Mouse (Mus musculus) hindbrain, embryonic 10.5 days (tissue): ENCODE data around the gene Cetn4. TPM values are rescaled to one million over a fixed set of nuclear protein-coding genes. Genes with fewer than 3 reads are reported as not detected.

ENCODE experiments used
- DNase-seq: peaks from one replicate; pipeline ENCODE4 v3.0.0-alpha.2; 2017; ENCODE audit warnings: low spot score
- H3K27ac ChIP-seq: fragments of 300-500 bp; sonication (generic); 2 replicates; pipeline ENCODE4 v1.5.1; 2016; ENCODE audit warnings: mild to moderate bottlenecking, moderate library complexity
- H3K27me3 ChIP-seq: fragments of 300-500 bp; sonication (generic); 2 replicates; pipeline ENCODE4 v1.6.1; 2016; ENCODE audit warnings: mild to moderate bottlenecking; ENCODE audit not compliant: poor library complexity, insufficient read depth, severe bottlenecking
- H3K36me3 ChIP-seq: fragments of 300-500 bp; sonication (generic); 2 replicates; pipeline ENCODE4 v1.6.1; 2016; ENCODE audit warnings: mild to moderate bottlenecking, moderate library complexity
- H3K4me1 ChIP-seq: fragments of 300-500 bp; sonication (generic); replicated peaks from 2 replicates; pipeline ENCODE4 v1.6.1; 2016; ENCODE audit warnings: mild to moderate bottlenecking
- H3K4me3 ChIP-seq: fragments of 300-500 bp; sonication (generic); 2 replicates; pipeline ENCODE4 v1.5.1; 2016; ENCODE audit warnings: mild to moderate bottlenecking, moderate library complexity
- H3K9me3 ChIP-seq: fragments of 300-500 bp; sonication (generic); 2 replicates; pipeline ENCODE4 v1.6.1; 2016; ENCODE audit warnings: mild to moderate bottlenecking, moderate library complexity
- WGBS: fragments of 180-500 bp; shearing (Covaris S2); methylation state at CpG from one replicate; pipeline ENCODE4 v1.1.7; 2016; 5-methylcytosine and 5-hydroxymethylcytosine counted together
- polyA plus RNA-seq: library from polyadenylated mRNA; unstranded; fragments of >200 nt; fragmentation: Nextera tagmentation; extraction: Ambion mirVana; gene quantifications from 2 replicates; pipeline ENCODE4 v1.2.1, GENCODE M21; 2016

The Cetn4 gene
- polyA plus RNA-seq, 1 experiment from 2014 or later = 2.4 TPM

- 88% methylated on average over 2 of the region's 2 CpGs for WGBS
- DNase-seq = no peak
- Histone ChIP-seq H3K4me3 (no peak overlapping the region), H3K9me3 (no peaks in the 10 kb centered on the region), H3K4me1 (no peaks in the 10 kb centered on the region), H3K36me3 (no peaks in the 10 kb centered on the region), H3K27ac (no peak overlapping the region), H3K27me3 (no peaks in the 10 kb centered on the region)
Observed at GRCm38 (mm10) chr3:37328489-37328888, 16.0 kb upstream of the Cetn4 start.

GRCm38 (mm10) chr3:37326627-37327026, 14.1 kb upstream of the Cetn4 start:
- Histone ChIP-seq H3K36me3 (no peaks in the 10 kb centered on the region), H3K4me3 (no peak overlapping the region), H3K27ac (no peak overlapping the region), H3K27me3 (no peaks in the 10 kb centered on the region), H3K4me1 (no peaks in the 10 kb centered on the region), H3K9me3 (no peaks in the 10 kb centered on the region)
- 94% methylated on average over 3 of the region's 3 CpGs for WGBS
- DNase-seq = no peak

GRCm38 (mm10) chr3:37325317-37326112, 13.0 kb upstream of the Cetn4 start:
- DNase-seq = no peak
- 88% methylated on average over 5 of the region's 5 CpGs for WGBS
- H3K4me3 ChIP-seq = no peak overlapping the region
- no peaks in the 10 kb centered on the region for H3K4me1 ChIP-seq
- H3K27ac ChIP-seq = no peak overlapping the region
- H3K36me3 ChIP-seq = peaks cover 7% of the 10 kb centered on the region
- H3K9me3 ChIP-seq = no peaks in the 10 kb centered on the region
- no peaks in the 10 kb centered on the region for H3K27me3 ChIP-seq

GRCm38 (mm10) chr3:37324310-37324709, 11.8 kb upstream of the Cetn4 start:
- 51% methylated on average over 3 of the region's 3 CpGs for WGBS
- Histone ChIP-seq H3K4me3 (no peak overlapping the region), H3K27me3 (no peaks in the 10 kb centered on the region), H3K9me3 (no peaks in the 10 kb centered on the region), H3K36me3 (peaks cover 18% of the 10 kb centered on the region), H3K4me1 (no peaks in the 10 kb centered on the region), H3K27ac (no peak overlapping the region)
- no peak for DNase-seq

- Histone ChIP-seq H3K27ac (no peak overlapping the region), H3K4me1 (peaks cover 17% of the 10 kb centered on the region), H3K9me3 (no peaks in the 10 kb centered on the region), H3K4me3 (no peak overlapping the region), H3K27me3 (no peaks in the 10 kb centered on the region), H3K36me3 (peaks cover 23% of the 10 kb centered on the region)
- no peak for DNase-seq
- 94% methylated on average over 1 of the region's 1 CpGs for WGBS
Observed at GRCm38 (mm10) chr3:37316233-37316632, 3.7 kb upstream of the Cetn4 start.

- peaks cover 17% of the 10 kb centered on the region for H3K4me1 ChIP-seq
- peak overlapping the region; percentile 71 for H3K4me3 ChIP-seq
- H3K27me3 ChIP-seq = no peaks in the 10 kb centered on the region
- H3K36me3 ChIP-seq = no peaks in the 10 kb centered on the region
- no peak for DNase-seq
- no peaks in the 10 kb centered on the region for H3K9me3 ChIP-seq
- peak overlapping the region; percentile 23; the same call in 1 of the 2 replicates for H3K27ac ChIP-seq
- 57% methylated on average over 1 of the region's 1 CpGs for WGBS
Observed at GRCm38 (mm10) chr3:37313371-37313770, 863 bp upstream of the Cetn4 start.

- H3K27ac ChIP-seq = peak overlapping the region; percentile 94
- 2% methylated on average over 10 of the region's 10 CpGs for WGBS
- DNase-seq = no peak
Observed at GRCm38 (mm10) chr3:37311897-37312369, 575 bp downstream of the Cetn4 start.

GRCm38 (mm10) chr3:37303392-37304139, 8.9 kb downstream of the Cetn4 start:
- Histone ChIP-seq H3K36me3 (no peaks in the 10 kb centered on the region), H3K27ac (no peak overlapping the region), H3K4me3 (no peak overlapping the region), H3K9me3 (0 out of 2 replicates have a peak, but pooled peaks cover 7% of the 10 kb centered on the region), H3K27me3 (no peaks in the 10 kb centered on the region), H3K4me1 (no peaks in the 10 kb centered on the region)
- 71% methylated on average over 8 of the region's 8 CpGs for WGBS
- no peak for DNase-seq

More at GRCm38 (mm10) chr3:37311897-37312369, 575 bp downstream of the Cetn4 start:
- Histone ChIP-seq H3K4me1 (peaks cover 17% of the 10 kb centered on the region), H3K4me3 (peak overlapping the region; percentile 71), H3K9me3 (no peaks in the 10 kb centered on the region), H3K27me3 (no peaks in the 10 kb centered on the region), H3K36me3 (no peaks in the 10 kb centered on the region)

GRCm38 (mm10) chr3:37302685-37303084, 9.8 kb downstream of the Cetn4 start:
- no peak overlapping the region for H3K27ac ChIP-seq
- WGBS = 41% methylated on average over 12 of the region's 12 CpGs
- DNase-seq = peak; percentile 48
- H3K4me1 ChIP-seq = no peaks in the 10 kb centered on the region
- no peaks in the 10 kb centered on the region for H3K36me3 ChIP-seq
- H3K9me3 ChIP-seq = 0 out of 2 replicates have a peak, but pooled peaks cover 7% of the 10 kb centered on the region
- no peaks in the 10 kb centered on the region for H3K27me3 ChIP-seq
- H3K4me3 ChIP-seq = no peak overlapping the region

- Histone ChIP-seq H3K9me3 (no peaks in the 10 kb centered on the region), H3K27me3 (no peaks in the 10 kb centered on the region), H3K36me3 (no peaks in the 10 kb centered on the region), H3K4me3 (no peak overlapping the region), H3K27ac (no peak overlapping the region), H3K4me1 (no peaks in the 10 kb centered on the region)
- DNase-seq = no peak
- WGBS = 83% methylated on average over 3 of the region's 3 CpGs
Observed at GRCm38 (mm10) chr3:37299470-37299869, 13.0 kb downstream of the Cetn4 start.

- no peak for DNase-seq
- 67% methylated on average over 2 of the region's 2 CpGs for WGBS
Observed at GRCm38 (mm10) chr3:37292654-37293053, 19.9 kb downstream of the Cetn4 start.

GRCm38 (mm10) chr3:37291929-37292328, 20.6 kb downstream of the Cetn4 start:
- Histone ChIP-seq H3K36me3 (no peaks in the 10 kb centered on the region), H3K9me3 (no peaks in the 10 kb centered on the region), H3K4me3 (no peak overlapping the region), H3K27ac (no peak overlapping the region), H3K27me3 (no peaks in the 10 kb centered on the region), H3K4me1 (peaks cover 9% of the 10 kb centered on the region)
- 95% methylated on average over 2 of the region's 2 CpGs for WGBS
- no peak for DNase-seq

More at GRCm38 (mm10) chr3:37292654-37293053, 19.9 kb downstream of the Cetn4 start:
- Histone ChIP-seq H3K9me3 (no peaks in the 10 kb centered on the region), H3K36me3 (no peaks in the 10 kb centered on the region), H3K27ac (no peak overlapping the region), H3K4me3 (no peak overlapping the region), H3K27me3 (no peaks in the 10 kb centered on the region), H3K4me1 (peaks cover 9% of the 10 kb centered on the region)
